Mouse (Mus musculus): ENCODE results near the gene Ube2s. TPM values are rescaled to one million over a fixed set of nuclear protein-coding genes. Genes with fewer than 3 reads are reported as not detected.

The Ube2s gene
- polyA plus RNA-seq (2015; fragmentation: Nextera tagmentation; extraction: Ambion mirVana) = 236 and 237 TPM in 2 replicates

DNA sequence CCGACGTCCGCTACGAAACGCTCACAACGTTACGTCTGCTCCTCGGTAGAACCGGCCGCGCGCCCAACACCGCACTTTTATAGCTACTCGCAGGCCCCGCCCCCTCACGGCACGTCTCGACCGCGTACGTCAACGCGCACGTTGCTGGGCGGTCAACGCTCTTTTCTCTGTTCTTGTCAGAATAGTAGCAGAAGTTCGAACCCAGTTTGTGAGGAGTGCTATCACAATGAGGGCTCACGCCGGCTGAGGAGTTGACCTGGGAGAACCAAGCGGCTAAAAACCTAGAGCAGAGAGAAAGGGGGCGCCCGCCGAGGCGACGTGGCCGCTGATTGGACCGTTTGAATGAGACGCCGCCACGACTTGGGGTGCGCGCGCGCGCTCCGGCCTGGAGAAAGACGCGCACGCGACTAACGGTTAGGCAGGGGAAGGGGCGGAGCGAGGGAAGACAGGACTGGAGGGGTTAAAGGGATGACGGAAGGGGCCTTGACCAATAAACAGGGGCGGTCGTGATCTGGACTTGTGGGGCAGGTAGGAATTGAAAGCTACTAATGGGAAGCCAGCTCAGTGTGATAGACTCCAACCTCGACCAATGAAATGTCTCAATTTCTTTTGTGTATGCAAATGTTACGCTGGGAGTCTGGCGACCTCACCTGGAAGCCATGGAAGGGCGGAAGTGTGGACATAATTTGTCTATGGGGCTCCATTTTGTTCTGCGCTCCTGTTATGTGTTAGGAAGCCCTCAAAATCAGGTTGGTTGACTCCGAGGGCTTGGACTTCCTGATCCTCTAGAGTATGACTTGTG, at the start of gene Ube2s:
TSS of gene Ube2s (minus strand) at position 288 of the 802 bp plus-strand sequence.

DNA sequence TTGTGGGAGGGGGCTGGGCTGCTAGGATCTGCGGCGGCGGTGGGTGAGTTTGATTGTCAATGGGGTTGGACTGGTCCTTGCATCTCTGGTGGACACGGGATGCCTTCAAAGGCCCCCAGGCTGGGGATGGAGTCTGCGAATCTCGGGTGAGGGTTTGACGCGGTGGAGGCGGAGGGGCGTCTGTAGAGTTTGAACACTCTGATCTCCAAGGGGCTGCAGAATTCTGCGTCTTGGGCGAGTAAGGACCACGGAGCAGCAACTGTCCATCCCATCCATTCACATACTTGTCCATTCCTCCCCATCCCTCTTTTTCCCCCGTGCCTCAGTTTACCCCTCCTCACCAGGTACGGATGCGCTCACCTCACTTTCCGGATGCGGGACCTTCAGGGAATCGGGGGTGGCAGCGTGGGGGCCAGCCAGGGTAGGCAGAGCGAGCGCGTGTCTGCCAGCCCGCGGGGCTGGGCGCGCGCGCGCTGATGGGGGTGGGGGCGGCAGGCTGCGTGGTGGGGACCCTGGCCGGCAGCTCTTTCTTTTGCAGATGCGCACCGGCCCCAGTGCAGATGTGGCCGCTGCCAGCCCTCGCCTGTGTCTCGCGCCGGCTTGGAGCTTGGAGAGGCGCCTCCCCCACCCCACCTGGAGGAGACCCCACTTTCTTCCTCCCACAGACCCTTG, 32.0 kb upstream of the Ube2s start, which contains the start of gene Shisa7:
TSS of gene Shisa7 (minus strand) at position 452 of the 672 bp plus-strand sequence.

DNA sequence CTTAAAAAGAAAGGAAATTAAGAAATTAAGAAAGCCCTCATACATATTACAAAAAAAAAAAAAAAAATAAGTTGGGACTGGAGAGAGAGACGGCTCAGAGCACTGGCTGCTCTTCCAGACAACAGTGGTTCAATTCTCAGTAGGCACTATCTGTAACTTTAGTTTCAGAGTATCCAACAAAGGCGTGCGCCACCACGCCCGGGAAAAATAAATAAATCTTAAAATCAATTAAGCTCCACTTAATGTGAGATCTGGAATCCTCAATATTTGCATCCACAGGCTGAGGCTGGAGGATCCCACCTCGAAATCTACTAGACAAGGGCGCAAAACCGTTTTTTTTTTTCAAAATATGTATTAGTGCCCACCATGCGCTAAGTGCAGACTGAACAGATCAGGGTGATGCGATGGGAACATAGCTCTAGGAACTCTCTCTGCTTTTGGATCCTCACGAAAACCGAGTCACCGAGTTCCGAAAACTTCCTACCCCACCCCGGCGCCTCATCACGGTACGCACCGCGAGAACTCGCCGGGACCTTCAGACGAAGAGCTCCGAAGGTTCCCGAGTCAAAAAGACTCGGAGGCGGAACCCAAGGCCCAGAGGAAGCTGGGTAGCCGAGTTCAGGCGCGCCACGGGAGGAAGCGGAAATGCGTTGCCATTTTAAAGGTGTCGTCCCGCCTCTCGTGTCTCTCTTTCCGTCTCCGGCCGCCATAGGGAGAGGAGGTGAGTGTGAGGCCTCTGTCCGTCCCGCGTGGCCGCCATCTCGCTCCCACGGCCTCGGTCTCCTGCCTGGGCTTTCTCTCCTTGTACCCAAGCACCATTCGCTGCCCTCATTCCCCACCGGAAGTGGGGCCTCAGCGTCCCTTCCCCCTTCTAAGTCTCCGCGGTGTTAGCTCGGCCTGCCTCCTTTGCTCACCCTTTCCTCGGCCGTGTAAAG, 19.8 kb downstream of the Ube2s start, which contains the start of gene Rpl28:
TSS of gene Rpl28 (plus strand) at position 597 of the 935 bp plus-strand sequence.

DNA sequence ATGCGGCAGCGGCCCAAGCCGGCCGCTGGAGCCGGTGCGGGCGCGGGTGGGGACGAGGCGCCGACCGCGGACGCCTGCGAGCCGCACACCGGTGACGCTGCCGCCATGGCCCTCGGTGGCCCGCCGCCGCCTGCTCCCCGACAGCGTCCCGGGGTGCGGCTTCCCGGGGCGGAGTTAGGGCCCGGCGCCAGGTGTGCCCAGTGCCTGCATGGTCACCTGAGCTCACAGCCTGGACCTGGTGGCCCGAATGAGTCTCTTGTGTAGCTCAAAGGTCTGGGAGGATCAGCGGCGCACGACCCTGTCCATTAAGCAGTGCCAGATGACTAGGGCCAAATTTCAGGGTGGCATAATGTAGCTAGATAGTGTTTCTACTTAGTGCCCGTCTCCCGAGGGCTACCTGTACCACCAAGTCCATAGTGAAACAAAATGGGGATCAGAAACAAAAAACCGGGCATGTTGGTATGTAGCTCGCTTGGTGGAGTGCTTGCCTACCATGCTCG, 22.9 kb downstream of the Ube2s start, which contains the start of gene Tmem238:
TSS of gene Tmem238 (minus strand) at position 221 of the 500 bp plus-strand sequence.

DNA sequence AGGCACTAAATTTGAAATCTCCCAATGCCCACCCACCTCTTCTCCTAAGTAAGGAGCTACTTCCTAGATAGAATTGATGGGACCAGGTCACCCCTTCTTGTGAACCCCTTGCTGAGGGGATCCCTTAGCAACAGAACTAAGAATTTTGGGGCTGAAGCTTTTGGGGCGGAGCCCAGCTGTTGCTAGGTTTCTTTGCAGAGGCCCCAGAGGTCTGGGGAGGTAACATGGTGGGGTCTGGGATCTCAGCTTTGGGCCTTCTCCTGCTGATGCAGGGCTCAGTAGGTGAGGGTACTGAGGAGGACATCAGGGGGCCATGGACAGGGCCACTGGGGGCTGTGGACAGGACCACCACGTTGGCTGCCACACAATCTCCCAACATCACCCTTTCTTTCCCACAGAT, 29.6 kb downstream of the Ube2s start, which contains the start of the genes Il11 and Tmem190:
TSS of gene Il11 (minus strand) at position 101 of the 400 bp plus-strand sequence.
TSS of gene Tmem190 (plus strand) at position 179 of the 400 bp plus-strand sequence.

DNA sequence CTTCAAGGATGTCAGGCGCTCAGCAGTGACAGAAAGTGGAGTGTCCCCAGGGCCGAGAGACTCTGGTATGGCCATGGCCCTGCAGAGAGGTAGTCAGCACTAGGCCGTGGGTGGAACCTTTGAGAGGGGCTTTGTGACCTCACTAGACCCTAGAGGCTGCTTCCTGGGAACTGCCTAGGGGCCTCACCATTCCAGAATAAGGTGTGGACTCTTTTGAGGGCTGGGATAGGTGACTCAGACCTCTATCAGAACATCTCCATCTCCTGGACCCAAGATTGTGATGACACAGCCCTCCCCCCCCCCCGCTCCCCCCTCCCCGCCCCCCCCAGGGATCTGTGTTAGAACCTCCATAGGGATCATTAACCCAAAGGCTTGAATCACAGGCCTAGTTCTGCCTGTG, 41.2 kb downstream of the Ube2s start, which contains the start of gene Fam71e2:
TSS of gene Fam71e2 (minus strand) at position 101 of the 400 bp plus-strand sequence.

DNA sequence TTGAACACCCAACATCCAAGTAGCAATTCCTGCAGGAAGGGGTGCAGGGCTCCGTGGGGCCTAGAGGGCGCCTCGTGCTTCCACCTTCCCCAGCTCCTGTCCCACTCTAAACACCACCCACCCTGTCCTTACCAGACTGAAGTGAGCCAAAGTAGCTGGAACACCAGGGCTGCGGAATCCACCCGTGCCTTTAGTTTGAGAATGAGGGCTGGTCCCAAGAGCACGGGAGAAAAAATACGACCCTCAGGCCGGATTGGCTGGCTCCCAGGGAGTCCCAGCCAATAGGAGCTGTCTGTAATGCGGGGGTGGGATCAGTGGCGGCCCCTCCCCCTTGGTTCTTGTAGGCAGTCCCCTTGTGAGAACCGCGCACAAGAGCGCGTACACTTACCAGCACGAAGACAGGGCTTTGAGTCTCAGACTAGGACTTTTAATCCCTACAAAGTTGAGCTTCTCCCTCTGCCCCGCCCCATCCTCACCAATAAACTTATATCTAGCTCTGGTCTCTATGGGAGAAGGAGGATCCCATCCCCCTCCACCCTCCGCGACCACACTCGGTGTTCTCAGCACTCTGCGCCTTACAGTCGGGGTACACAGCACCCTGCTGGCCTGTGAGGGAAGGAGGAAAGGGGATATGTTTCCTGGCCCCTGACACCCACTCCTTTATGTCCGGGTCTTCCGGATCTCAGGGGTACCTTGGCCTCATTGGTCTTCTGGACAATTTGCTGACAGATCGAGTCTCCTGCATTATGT, 59.4 kb downstream of the Ube2s start, which contains the start of gene Cox6b2:
TSS of gene Cox6b2 (minus strand) at position 274 of the 750 bp plus-strand sequence.

Other genes starting within 250 kb of the Ube2s start
- gene Ptprh, start 208.5 kb downstream of the Ube2s start, polyA plus RNA-seq (2015; fragmentation: Nextera tagmentation; extraction: Ambion mirVana) = 0.45 and 0.60 TPM in 2 replicates
- gene Tmem86b, start 181.2 kb downstream of the Ube2s start, polyA plus RNA-seq (2015; fragmentation: Nextera tagmentation; extraction: Ambion mirVana) = 0.75 and 1.0 TPM in 2 replicates
- gene Ppp6r1, start 153.6 kb downstream of the Ube2s start, polyA plus RNA-seq (2015; fragmentation: Nextera tagmentation; extraction: Ambion mirVana) = 11.9 and 12.9 TPM in 2 replicates
- gene Hspbp1, start 127.5 kb downstream of the Ube2s start, polyA plus RNA-seq (2015; fragmentation: Nextera tagmentation; extraction: Ambion mirVana) = 159 and 162 TPM in 2 replicates
- 9.4 and 9.6 TPM in 2 replicates for gene Brsk1, start 122.0 kb downstream of the Ube2s start, polyA plus RNA-seq (2015; fragmentation: Nextera tagmentation; extraction: Ambion mirVana)
- gene Tmem150b, start 87.3 kb downstream of the Ube2s start, polyA plus RNA-seq (2015; fragmentation: Nextera tagmentation; extraction: Ambion mirVana) = 0.13 TPM in 1 of 2 replicates, not detected in the other
- 27.9 and 32.2 TPM in 2 replicates for gene Kmt5c, start 72.5 kb downstream of the Ube2s start, polyA plus RNA-seq (2015; fragmentation: Nextera tagmentation; extraction: Ambion mirVana)
- 64.8 and 72.7 TPM in 2 replicates for gene Cox6b2, start 59.5 kb downstream of the Ube2s start, polyA plus RNA-seq (2015; fragmentation: Nextera tagmentation; extraction: Ambion mirVana)
- gene Fam71e2, start 41.3 kb downstream of the Ube2s start, polyA plus RNA-seq (2015; fragmentation: Nextera tagmentation; extraction: Ambion mirVana) = not detected in 2 replicates
- gene Il11, start 29.7 kb downstream of the Ube2s start, polyA plus RNA-seq (2015; fragmentation: Nextera tagmentation; extraction: Ambion mirVana) = 1.3 and 1.4 TPM in 2 replicates
- gene Tmem190, start 29.7 kb downstream of the Ube2s start, polyA plus RNA-seq (2015; fragmentation: Nextera tagmentation; extraction: Ambion mirVana) = not detected in 2 replicates
- gene Tmem238, start 22.9 kb downstream of the Ube2s start, polyA plus RNA-seq (2015; fragmentation: Nextera tagmentation; extraction: Ambion mirVana) = 15.1 and 19.9 TPM in 2 replicates
- 306 and 332 TPM in 2 replicates for gene Rpl28, start 19.7 kb downstream of the Ube2s start, polyA plus RNA-seq (2015; fragmentation: Nextera tagmentation; extraction: Ambion mirVana)
- gene Shisa7, start 32.1 kb upstream of the Ube2s start, polyA plus RNA-seq (2015; fragmentation: Nextera tagmentation; extraction: Ambion mirVana) = 8.2 and 11.1 TPM in 2 replicates
- gene Isoc2b, start 57.7 kb upstream of the Ube2s start, polyA plus RNA-seq (2015; fragmentation: Nextera tagmentation; extraction: Ambion mirVana) = 3.1 and 4.0 TPM in 2 replicates
- 0.85 and 0.86 TPM in 2 replicates for gene Isoc2a, start 64.6 kb upstream of the Ube2s start, polyA plus RNA-seq (2015; fragmentation: Nextera tagmentation; extraction: Ambion mirVana)
- gene Gm36210, start 93.9 kb upstream of the Ube2s start, polyA plus RNA-seq (2015; fragmentation: Nextera tagmentation; extraction: Ambion mirVana) = 0.42 TPM in 1 of 2 replicates, not detected in the other
- 3.0 and 4.2 TPM in 2 replicates for gene Zfp628, start 102.6 kb upstream of the Ube2s start, polyA plus RNA-seq (2015; fragmentation: Nextera tagmentation; extraction: Ambion mirVana)
- gene Nat14, start 109.4 kb upstream of the Ube2s start, polyA plus RNA-seq (2015; fragmentation: Nextera tagmentation; extraction: Ambion mirVana) = 35.0 and 39.1 TPM in 2 replicates
- gene Ssc5d, start 113.2 kb upstream of the Ube2s start, polyA plus RNA-seq (2015; fragmentation: Nextera tagmentation; extraction: Ambion mirVana) = 0.88 and 1.3 TPM in 2 replicates
- not detected in 2 replicates for gene Sbk2, start 151.8 kb upstream of the Ube2s start, polyA plus RNA-seq (2015; fragmentation: Nextera tagmentation; extraction: Ambion mirVana)
- gene Sbk3, start 158.6 kb upstream of the Ube2s start, polyA plus RNA-seq (2015; fragmentation: Nextera tagmentation; extraction: Ambion mirVana) = 0.12 and 0.25 TPM in 2 replicates
- 37.5 and 40.0 TPM in 2 replicates for gene Zfp579, start 183.6 kb upstream of the Ube2s start, polyA plus RNA-seq (2015; fragmentation: Nextera tagmentation; extraction: Ambion mirVana)
- gene Zfp524, start 201.8 kb upstream of the Ube2s start, polyA plus RNA-seq (2015; fragmentation: Nextera tagmentation; extraction: Ambion mirVana) = 5.8 and 6.8 TPM in 2 replicates
- 22.9 and 26.6 TPM in 2 replicates for gene Fiz1, start 202.1 kb upstream of the Ube2s start, polyA plus RNA-seq (2015; fragmentation: Nextera tagmentation; extraction: Ambion mirVana)
- 1.3 and 2.1 TPM in 2 replicates for gene Gm44973, start 202.9 kb upstream of the Ube2s start, polyA plus RNA-seq (2015; fragmentation: Nextera tagmentation; extraction: Ambion mirVana)
- 5.1 and 5.6 TPM in 2 replicates for gene Zfp865, start 207.8 kb upstream of the Ube2s start, polyA plus RNA-seq (2015; fragmentation: Nextera tagmentation; extraction: Ambion mirVana)
- gene Ccdc106, start 208.0 kb upstream of the Ube2s start, polyA plus RNA-seq (2015; fragmentation: Nextera tagmentation; extraction: Ambion mirVana) = 72.3 and 78.9 TPM in 2 replicates
- not detected in 2 replicates for gene 4632433K11Rik, start 221.5 kb upstream of the Ube2s start, polyA plus RNA-seq (2015; fragmentation: Nextera tagmentation; extraction: Ambion mirVana)
- 6.1 and 7.8 TPM in 2 replicates for gene Zfp784, start 225.9 kb upstream of the Ube2s start, polyA plus RNA-seq (2015; fragmentation: Nextera tagmentation; extraction: Ambion mirVana)
- 128 and 133 TPM in 2 replicates for gene Zfp580, start 238.9 kb upstream of the Ube2s start, polyA plus RNA-seq (2015; fragmentation: Nextera tagmentation; extraction: Ambion mirVana)
- 72.7 and 76.9 TPM in 2 replicates for gene U2af2, start 249.6 kb upstream of the Ube2s start, polyA plus RNA-seq (2015; fragmentation: Nextera tagmentation; extraction: Ambion mirVana)

Measured in neural tube, postnatal 0 days (tissue).